Mouse (Mus musculus) fibroblast of lung, adult 2 months (primary cell): ENCODE measurements around the gene Rbmxl1.
A peak's percentile ranks its signal among the peaks of the same experiment; 100 is the strongest.
"Not testable (repeated sequence)": the region's sequence is repeated elsewhere in the genome, so short reads cannot be mapped to it uniquely, and the experiment has no call there.

Experiments
- DNase-seq: peaks from one replicate; pipeline ENCODE4 v3.0.0-alpha.2; 2011; ENCODE audit warnings: low read depth

Gene Rbmxl1

DNA sequence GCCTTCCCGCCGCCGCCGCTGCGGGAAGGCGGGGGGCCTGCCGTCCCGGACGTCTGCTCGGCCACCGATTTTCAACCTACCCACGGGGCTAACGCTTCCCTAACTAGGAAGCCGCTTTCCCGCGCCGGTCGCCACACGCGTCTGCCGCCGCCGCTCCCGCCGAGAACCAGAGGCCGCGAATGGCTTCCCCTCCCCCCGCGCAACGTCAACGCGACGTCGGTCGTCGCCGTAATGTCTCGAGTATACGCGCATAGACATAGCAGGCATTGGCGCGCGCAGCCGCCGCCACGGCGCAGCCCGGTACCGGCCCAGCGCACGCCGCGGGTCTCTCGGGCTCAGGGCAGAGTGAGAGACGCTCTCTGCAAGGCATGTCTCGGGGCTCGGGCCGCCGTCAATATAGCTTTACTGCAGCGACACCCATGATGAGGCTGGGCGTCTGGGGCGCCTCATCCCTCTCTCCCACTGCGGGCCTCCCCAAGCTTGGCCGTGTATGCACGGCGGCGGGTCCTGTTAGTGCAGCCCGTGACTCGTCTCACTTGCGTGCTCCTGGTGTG, at the start of gene Rbmxl1:
Gene Rbmxl1, minus strand, starts transcription at position 180 of the 554 bp plus-strand sequence.
- DNase-seq: peak; percentile 18

GRCm38 (mm10) chr8:78556773-78557434, 48.2 kb upstream of the Rbmxl1 start:
- no peak for DNase-seq

DNA sequence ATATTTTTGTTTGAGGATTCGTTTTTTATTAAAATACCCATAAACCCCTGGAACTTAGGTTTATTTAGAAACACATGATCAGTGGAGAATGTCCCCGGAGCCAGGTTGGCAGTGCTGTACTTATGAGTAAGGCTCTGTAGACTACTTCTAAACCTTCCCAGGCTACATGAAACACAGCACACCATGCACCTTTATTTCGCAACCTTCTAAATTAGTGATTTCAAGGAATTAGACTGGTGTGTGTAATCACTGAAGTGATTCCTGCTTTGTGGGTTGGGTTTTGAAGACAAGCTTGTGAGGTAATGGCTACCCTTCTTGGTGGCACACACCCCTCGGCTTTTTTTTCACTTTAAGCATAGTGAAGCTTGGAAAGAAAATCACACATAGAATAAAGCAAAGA, 47.1 kb upstream of the Rbmxl1 start:
- DNase-seq: no peak

GRCm38 (mm10) chr8:78550752-78551134, 42.0 kb upstream of the Rbmxl1 start:
- no peak for DNase-seq

- no peak for DNase-seq
These were observed 41.5 kb upstream of the Rbmxl1 start for GRCm38 (mm10) chr8:78549971-78550751.

- DNase-seq: not testable (repeated sequence)
These were observed 36.6 kb upstream of the Rbmxl1 start for GRCm38 (mm10) chr8:78545153-78545817.

DNA sequence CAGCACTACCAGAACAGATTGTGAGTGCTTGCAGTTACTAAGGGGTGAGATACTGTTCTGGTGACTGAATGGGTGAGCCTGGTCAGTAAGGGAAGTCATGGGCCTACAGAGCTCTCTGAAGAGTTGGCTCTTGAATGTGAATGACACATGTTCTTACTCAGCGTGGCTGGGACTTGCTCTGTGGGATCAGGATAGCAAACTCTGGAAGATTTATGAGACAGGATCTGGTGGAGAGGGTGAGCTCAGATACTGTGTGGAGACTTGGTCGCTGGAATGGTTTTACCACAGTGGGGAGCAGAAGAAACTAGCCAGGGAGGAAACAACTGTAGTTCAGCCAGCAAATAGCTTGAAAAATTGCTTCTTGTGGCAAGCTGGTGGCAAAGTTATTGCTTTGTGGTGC, 35.8 kb upstream of the Rbmxl1 start:
- peak; percentile 10 for DNase-seq

- DNase-seq: no peak
These were observed 34.9 kb upstream of the Rbmxl1 start for GRCm38 (mm10) chr8:78543621-78544020.

GRCm38 (mm10) chr8:78542670-78543069, 34.0 kb upstream of the Rbmxl1 start:
- not testable (repeated sequence) for DNase-seq

GRCm38 (mm10) chr8:78537795-78538194, 29.1 kb upstream of the Rbmxl1 start:
- no peak for DNase-seq

DNA sequence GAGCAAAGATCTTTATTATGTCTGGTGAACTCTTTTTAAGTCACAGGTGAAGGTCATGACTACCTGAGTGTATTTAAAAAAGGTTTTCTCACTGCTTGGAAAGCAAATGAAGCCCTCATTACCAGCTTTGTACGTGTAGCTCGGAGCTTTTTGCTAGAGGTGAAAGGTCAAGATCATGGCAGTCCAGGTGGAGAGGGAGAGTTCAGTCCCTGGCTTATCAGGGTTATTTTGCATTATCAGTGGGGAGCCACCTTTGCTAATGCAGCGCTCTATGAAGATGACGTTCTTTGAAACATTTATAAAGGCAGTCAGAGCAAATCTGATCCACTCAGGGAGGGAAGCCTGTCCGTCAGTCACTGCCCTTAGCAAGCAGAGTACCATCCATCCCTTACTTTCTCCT, 28.0 kb upstream of the Rbmxl1 start:
- no peak for DNase-seq

GRCm38 (mm10) chr8:78533981-78534380, 25.3 kb upstream of the Rbmxl1 start:
- no peak for DNase-seq

DNA sequence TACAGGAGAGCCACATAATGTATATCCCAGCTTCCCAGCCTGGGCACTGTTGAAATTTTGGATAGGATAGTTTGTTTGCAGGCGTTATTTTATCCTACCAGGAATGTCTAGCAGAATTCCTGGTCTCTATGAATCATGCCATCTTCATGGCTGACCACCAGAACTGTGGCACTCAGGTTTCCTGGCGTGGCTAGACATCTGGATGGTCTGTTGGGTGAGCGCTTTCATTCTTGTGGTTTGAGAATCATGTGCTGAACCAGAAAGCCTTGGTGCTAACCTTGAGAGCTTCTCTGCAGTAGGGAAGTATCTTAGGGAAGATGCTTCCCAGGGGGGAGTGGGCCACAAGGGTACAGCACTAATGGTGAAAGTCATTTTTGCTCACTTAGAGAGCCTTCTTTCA, 6.4 kb upstream of the Rbmxl1 start:
- no peak for DNase-seq

DNA sequence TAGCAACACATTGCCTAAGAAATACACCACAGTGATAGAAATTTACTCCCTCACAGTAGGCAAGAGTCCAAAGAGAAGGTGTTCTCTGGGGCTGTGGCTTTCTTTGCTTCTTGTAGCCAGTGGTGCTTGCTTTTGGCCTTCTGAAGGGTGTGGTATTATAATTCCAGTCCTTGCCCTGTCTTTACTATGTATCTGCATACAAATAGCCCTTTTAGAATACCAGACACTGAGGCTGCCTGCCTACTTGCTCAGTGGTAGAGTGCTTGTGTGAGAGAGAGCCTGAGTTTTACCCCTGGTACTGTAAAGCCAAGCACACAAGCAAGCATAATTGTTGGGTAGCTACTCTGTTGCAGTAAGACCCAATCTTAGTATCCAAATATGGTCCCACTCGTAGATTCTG, 6.0 kb upstream of the Rbmxl1 start:
- DNase-seq: no peak

DNA sequence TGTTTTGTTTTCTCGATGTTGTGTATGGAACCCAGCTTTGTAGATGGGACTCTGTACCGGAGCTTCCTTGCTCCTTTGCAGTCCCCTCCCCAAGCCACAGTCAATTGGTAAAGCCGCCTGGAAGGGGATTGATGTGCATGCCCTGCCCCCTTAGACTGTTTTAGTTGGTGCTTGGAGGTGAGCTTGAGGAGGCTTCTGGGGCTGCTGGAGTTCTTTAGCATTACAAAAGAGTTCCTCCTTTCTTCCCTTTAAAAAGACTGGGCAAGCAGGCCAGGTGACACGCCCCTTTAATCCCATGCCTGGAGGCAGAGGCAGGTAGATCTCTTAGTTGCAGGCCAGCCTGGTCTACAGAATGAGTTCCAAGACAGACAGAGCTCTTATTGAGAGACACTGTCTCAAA, 4.4 kb upstream of the Rbmxl1 start:
- DNase-seq: no peak

DNA sequence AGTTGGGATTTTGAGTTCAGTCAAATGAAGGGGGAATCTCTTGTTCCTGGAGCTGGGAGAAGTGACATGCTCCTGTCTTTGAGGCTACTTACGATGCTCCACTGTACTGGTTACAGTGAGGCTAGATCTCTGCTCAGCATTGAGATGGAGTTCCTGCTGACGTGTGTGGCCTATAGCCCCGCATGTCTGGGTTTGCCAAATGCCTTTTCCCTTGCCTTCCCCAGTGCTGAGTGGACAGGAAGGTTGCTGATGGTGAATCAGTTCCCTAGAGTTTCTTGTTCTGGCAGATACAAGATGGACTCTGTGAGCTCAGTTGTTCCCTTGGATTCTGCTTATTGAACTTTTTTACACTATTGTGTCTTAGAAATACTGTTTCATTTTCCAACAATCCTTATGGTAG, 2.2 kb upstream of the Rbmxl1 start:
- DNase-seq: peak; percentile 2

DNA sequence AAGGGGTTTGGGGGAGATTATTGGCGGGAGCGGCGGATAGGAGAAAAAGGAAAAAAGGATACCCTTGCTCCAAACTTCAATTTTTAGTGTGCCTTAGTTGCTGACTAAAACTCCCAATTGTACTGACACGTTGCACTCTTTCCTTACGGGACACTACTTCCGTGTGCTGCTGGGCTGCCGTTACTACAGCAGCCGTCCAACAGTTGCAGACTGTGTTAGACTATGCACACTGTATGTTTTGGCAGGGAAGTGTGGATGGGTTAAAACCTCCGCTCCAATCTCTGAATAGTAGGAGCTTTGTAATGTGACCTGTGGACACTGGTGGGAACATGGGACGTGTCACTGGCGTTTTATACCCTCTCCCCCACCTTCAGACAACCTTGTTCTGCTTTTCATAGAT, 1.4 kb upstream of the Rbmxl1 start:
- peak; percentile 9 for DNase-seq

DNA sequence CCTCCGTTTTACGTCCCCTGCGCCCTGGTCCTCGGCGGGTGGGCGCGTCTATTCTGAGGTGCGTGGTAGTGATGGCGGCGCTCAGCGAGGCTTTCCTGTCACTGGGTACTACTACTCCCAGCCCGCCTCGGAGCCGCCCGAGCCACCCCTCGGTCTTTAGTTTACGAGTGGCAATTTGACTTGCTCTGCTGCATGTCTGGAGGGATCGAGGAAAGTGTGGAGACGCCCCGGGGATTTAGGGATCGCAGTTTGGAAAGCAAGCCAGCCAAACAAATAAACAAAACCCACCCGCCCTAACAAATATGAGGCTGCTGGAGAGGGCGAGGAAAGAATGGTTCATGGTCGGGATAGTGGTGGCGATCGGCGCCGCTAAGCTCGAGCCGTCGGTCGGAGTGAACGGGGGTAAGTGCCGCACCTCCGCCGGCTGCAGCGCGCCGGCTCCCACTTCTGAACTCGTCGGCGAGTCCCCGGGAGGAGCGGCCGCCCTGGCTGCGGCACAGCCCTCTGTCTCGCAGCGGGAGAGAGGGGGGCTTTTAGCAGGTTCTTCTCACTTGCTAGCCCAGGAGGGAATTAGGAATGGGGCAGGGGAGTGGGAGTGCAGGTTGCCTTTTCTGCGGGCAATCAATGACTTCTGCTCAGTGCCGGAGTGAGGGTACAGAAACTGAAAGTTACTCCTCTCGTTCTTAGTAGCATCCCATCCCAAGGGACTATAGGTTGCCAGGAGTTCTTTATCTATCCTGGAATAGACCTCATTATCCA, 754 bp upstream of the Rbmxl1 start, which contains the start of gene Slc10a7:
Gene Slc10a7, plus strand, starts transcription at position 74 of the 759 bp plus-strand sequence.
- peak; percentile 32 for DNase-seq

DNA sequence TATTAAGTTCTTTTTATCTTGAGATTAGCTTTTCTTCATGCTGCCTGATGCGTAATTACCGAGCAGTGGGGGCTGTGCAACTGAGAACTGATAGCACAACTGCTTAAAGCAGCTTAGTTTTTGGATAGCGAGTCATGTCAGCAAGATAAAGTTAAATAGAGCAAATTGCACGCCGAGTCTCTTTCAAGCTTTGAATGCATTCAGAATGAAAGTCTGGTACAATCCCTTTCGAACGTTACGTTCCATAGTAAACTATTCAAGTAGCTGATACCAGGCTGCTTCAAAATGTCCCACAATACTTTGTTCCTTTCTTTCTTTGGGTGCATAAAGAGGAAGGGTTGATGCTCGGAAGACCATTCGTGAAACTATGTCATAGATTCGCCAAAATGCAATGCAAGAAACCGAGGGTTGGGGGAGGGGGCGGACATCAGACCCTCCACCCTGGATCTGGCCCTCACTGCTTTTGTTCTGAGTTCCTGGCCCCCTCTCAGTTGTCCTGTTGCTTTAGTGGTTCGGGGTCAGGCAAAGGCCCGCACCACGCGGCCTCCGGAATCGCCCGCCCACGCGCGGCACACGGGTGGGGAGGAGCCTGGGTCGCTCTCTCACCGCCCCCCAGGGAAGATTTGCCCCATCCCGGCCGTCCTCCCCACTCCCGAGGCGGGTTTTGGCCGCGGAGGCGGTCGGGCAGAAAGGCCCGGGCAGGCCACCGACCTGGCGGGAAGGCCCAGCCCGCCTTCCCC, 549 bp downstream of the Rbmxl1 start:
- peak; percentile 10 for DNase-seq

DNA sequence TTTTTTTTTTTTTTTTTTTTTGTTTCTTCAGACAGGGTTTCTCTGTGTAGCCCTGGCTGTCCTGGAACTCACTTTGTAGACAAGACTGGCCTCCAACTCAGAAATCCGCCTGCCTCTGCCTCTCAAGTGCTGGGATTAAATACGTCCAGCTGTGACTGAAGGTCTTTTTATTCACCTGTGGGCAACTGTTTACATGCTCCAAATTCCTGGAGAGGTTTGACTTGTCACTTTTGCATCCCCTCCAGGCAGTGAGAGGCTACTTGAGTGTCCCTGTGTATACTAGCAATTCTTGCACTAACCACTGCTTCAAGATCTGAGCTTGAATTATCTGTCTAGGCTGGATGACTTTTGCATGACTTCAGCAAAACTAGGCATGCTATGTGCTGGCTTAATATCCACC, 6.0 kb downstream of the Rbmxl1 start:
- no peak for DNase-seq

DNA sequence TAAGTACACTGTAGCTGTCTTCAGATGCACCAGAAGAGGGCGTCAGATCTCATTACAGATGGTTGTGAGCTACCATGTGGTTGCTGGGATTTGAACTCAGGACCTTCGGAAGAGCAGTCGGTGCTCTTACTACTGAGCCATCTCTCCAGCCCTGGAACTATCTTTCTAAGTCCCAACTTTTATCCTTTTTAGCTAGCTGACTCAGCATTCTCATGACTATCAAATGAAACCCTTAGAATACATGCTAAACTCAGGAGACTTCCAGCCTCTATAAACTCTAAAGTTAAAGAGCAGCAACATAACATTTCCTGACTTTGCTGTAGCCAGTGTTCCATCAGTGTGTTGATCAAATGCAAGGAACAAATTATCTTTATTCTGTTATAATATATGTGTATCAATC, 12.4 kb downstream of the Rbmxl1 start:
- DNase-seq: not testable (repeated sequence)
